Mouse (Mus musculus): ENCODE data around the gene Gm10324. TPM values are rescaled to one million over a fixed set of nuclear protein-coding genes. Genes with fewer than 3 reads are reported as not detected.
"Not testable (repeated sequence)": the region's sequence is repeated elsewhere in the genome, so short reads cannot be mapped to it uniquely, and the experiment has no call there.

Gm10324 gene
- not detected for total RNA-seq (2021)

DNA sequence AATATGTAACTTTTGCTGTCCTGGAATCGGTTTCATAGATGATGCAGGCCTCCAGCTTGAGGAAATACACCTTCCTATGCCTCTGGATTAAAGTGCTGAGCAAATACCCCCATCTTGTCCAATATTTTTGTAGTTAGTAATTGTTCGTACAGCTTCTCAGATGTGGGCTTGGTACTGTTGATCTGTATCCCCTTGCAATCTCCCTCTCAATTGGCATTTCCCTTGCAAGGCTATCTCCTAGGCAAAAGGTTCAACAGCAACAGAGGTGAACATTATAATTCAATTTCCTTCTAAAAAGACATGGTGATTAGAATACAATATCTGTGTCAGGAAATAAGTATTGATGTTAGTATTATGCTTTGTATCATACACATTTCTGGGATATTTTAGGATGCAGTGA, at the start of gene Gm10324:
Gene Gm10324, plus strand, starts transcription at position 301 of the 400 bp plus-strand sequence.
- DNase-seq (ENCODE audit: extremely low spot score in 1 of 2, low spot score in 2 of 2); intact Hi-C loops (cut with DNase I): not testable (repeated sequence)

Other genes starting within 250 kb of the Gm10324 start
- gene Gm10772, start 108.0 kb downstream of the Gm10324 start, total RNA-seq (2021), result not detected